Mouse (Mus musculus): ENCODE data around the gene Zcchc2. TPM values are rescaled to one million over a fixed set of nuclear protein-coding genes. Genes with fewer than 3 reads are reported as not detected.

Zcchc2 gene
- total RNA-seq, 4 experiments from 2014 or later, result 20.6 to 25.6 (median 23.3) TPM

DNA sequence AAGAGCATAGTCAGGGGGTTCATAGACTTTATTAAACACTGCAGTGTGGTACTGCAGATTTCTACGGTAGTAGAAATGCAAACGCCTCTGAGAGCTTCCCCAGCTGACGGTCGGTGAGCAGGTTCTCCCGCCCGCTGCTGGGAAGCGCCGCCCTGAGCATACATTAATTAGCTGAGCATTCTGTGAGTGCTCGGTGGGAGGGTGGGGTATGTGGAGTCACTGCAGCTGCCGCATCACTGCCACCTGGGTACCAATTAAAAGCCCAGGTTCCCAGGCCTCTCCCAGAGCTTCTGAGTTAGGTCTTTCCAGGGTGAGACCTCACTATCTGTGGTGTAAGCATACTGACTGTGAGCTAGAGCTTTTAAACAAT is 81.8 kb downstream of the Zcchc2 start:
- no peak for DNase-seq (ENCODE audit: low spot score in 2 of 2)

DNA sequence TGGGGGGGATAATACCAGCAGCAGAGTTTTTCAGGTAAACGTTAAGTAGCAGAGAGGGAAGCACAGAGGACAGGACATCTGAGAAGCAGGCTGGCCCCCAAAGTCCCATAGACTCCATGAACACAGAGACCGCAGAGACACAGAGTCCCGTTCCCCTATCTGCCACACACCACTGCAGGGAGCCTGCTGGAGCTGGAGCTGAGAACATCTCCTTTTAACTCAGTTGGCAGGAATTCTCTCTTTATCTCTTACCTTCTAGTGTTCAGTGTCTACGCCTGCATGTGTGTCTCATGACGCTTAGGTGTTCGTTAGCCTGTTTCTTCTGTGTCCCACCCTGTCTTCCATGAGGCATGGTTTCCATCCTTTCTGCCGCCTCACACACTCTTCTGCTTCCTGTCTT is 83.0 kb downstream of the Zcchc2 start:
- DNase-seq (ENCODE audit: low spot score in 2 of 2), result no peak

DNA sequence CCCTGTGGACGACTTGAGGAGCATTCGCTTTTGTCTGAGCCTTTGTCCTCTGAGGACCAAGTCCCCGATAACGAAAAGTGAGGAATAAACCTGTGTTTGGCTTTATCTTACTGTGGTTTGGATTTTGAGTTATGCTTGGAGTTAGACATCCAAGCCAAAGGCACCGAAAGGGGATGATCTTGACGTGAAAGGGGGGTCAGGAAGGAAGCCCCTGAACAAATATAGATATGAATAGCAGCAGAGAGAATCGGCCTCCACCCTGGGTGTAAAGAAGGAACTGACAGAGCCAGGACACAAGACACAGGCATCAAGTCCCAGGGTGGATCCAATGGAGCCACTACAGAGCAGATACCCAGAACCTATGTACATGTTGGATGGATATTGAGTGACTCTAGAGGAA is 83.9 kb downstream of the Zcchc2 start:
- no peak for DNase-seq (ENCODE audit: low spot score in 2 of 2)

DNA sequence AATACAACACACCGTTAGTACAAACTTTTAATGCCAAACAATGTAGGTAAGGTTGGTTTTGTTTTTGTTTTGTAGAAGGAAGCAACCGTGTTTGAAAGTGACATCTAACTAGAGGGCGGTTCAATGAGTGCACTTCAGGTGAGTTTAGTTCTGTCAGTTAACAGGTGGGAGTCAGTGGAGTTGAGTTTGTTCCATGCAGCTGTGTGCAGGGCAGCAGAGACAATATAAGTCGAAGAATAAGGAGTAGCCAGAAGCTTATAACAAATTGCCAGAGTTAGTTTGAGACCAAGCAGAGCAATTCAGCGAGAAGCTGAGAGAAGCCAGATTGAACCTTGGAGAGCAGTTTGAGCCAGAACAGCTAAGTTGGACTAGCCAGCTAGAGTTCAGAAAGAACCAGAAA is 84.5 kb downstream of the Zcchc2 start:
- no peak for DNase-seq (ENCODE audit: low spot score in 2 of 2)

DNA sequence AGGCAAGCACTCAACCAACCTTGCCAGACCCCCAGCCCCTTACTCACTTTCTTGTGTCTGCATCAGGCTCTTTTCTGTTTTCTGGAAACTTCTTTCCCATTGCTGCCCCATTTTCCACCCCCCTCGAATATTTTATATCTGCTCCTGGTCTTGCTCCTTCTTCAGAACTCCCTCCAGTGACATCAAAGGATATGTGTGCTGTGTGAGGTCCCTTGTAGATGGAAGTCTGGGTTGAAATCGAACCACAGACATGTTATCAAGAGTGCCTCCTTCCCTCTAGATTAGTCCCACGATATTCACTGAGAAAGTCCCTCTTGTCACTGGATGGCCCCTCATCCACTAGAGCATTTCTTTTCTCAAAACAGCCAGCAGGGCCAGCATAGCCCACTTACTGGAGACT is 86.4 kb downstream of the Zcchc2 start:
- DNase-seq (ENCODE audit: low spot score in 2 of 2), result no peak

DNA sequence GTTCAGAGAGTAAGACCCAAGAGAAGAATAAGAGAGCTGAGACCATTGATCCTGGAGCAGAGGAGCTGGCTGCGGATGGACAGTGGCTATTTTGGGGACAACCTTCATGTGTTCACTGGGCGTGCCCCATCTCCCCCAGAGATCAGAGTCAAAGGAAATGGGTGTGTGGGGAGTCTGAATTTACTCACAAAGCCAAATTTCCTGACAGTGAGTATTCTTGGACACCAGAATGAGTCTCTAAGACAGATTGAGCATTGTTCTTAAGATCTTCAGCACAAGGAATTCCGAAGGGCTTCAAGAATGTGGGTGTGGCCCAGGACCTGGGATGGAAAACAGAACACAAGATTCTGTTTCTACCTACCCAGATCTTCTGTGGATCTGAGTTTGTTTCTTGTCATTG is 87.0 kb downstream of the Zcchc2 start:
- DNase-seq (ENCODE audit: low spot score in 2 of 2), result no peak

Other genes with a start within 250 kb of the Zcchc2 start
- 1 to 10 TPM; 2.1 to 7.0 (median 4.6) TPM for gene Tnfrsf11a, start 209.7 kb upstream of the Zcchc2 start, total RNA-seq (2022)
- 10 to 100 TPM; 83.4 to 88.2 (median 87.7) TPM for gene Phlpp1, start 181.3 kb downstream of the Zcchc2 start, total RNA-seq (2022)

All from layer of hippocampus, adult 8-10 months (tissue).